Mouse (Mus musculus) liver, postnatal 0 days (tissue): ENCODE data around the gene Nkx1-2. TPM values are rescaled to one million over a fixed set of nuclear protein-coding genes. Genes with fewer than 3 reads are reported as not detected.
A peak's percentile ranks its signal among the peaks of the same experiment; 100 is the strongest.

Source experiments
- ATAC-seq: fragments of 200-750 bp; cut with Nextera tagmentation; 2 replicates; pipeline ENCODE4 v1.8.0; 2017; ENCODE audit warnings: mild to moderate bottlenecking, moderate library complexity
- DNase-seq: peaks from one replicate; pipeline ENCODE4 v3.0.0-alpha.2; 2016
- H3K27ac ChIP-seq: fragments of 300-500 bp; sonication (generic); 2 replicates; pipeline ENCODE4 v1.5.1; 2014; ENCODE audit warnings: antibody characterized with exemption, moderate library complexity, mild to moderate bottlenecking, low read depth
- H3K27me3 ChIP-seq: fragments of 300-500 bp; sonication (generic); 2 replicates; pipeline ENCODE4 v1.6.1; 2014; ENCODE audit warnings: low read length, control low read depth, mixed read lengths; ENCODE audit not compliant: insufficient read depth
- H3K36me3 ChIP-seq: fragments of 300-500 bp; sonication (generic); replicated peaks from 2 replicates; pipeline ENCODE4 v1.6.1; 2014; ENCODE audit warnings: mild to moderate bottlenecking, control low read depth, low read length, moderate library complexity, mixed read lengths; ENCODE audit not compliant: insufficient read depth
- H3K4me1 ChIP-seq: fragments of 300-500 bp; sonication (generic); 2 replicates; pipeline ENCODE4 v1.6.1; 2014; ENCODE audit warnings: antibody characterized with exemption, mild to moderate bottlenecking, control low read depth; ENCODE audit not compliant: insufficient read depth
- H3K4me2 ChIP-seq: fragments of 300-500 bp; sonication (generic); 2 replicates; pipeline ENCODE4 v1.6.1; 2014; ENCODE audit warnings: low read depth, mild to moderate bottlenecking, low read length, moderate library complexity, mixed read lengths
- H3K4me3 ChIP-seq: fragments of 300-500 bp; sonication (generic); 2 replicates; pipeline ENCODE4 v1.5.1; 2014; ENCODE audit warnings: low read depth, low read length
- H3K9ac ChIP-seq: fragments of 300-500 bp; sonication (generic); replicated peaks from 2 replicates; pipeline ENCODE4 v1.6.1; 2014; ENCODE audit warnings: mild to moderate bottlenecking, moderate library complexity
- H3K9me3 ChIP-seq: fragments of 300-500 bp; sonication (generic); 2 replicates; pipeline ENCODE4 v1.6.1; 2016; ENCODE audit warnings: mild to moderate bottlenecking, control low read depth, low read length, mixed read lengths
- CTCF ChIP-seq: sonication (generic); IDR thresholded peaks from 2 replicates; pipeline ENCODE4 v1.5.1; 2016; ENCODE audit warnings: antibody characterized with exemption, low read depth
- EP300 ChIP-seq: IDR thresholded peaks from 2 replicates; pipeline ENCODE4 v1.6.1; 2016; ENCODE audit warnings: antibody characterized with exemption, low read depth, mild to moderate bottlenecking
- WGBS: fragments of 180-500 bp; shearing (Covaris S2); extraction: QIAGEN DNeasy Blood & Tissue Kit; methylation state at CpG from one replicate; pipeline ENCODE4 v1.1.7; 2014; ENCODE audit not compliant: insufficient replicate concordance; 5-methylcytosine and 5-hydroxymethylcytosine counted together
- polyA plus RNA-seq: library from polyadenylated mRNA; unstranded; fragments of >200 nt; fragmentation: Nextera tagmentation; extraction: Ambion mirVana; gene quantifications from 2 replicates; pipeline ENCODE4 v1.2.1, GENCODE M21; 2015

Gene Nkx1-2
- polyA plus RNA-seq, 1 experiment from 2014 or later, result not detected

- no peak for ATAC-seq
- TF ChIP-seq EP300 (no peak), CTCF (no peak)
- no peak overlapping the region for H3K27ac ChIP-seq
- WGBS, result 92% methylated on average over 4 of the region's 4 CpGs
- H3K9me3 ChIP-seq, result no peaks in the 10 kb centered on the region
- no peak for DNase-seq
- peaks cover 9% of the 10 kb centered on the region for H3K4me1 ChIP-seq
- no peaks in the 10 kb centered on the region for H3K36me3 ChIP-seq
- no peak overlapping the region for H3K4me2 ChIP-seq
- no peak overlapping the region for H3K9ac ChIP-seq
- H3K27me3 ChIP-seq, result peaks cover 32% of the 10 kb centered on the region
- no peak overlapping the region for H3K4me3 ChIP-seq
Observed at GRCm38 (mm10) chr7:132608316-132609020, 9.0 kb upstream of the Nkx1-2 start.

DNA sequence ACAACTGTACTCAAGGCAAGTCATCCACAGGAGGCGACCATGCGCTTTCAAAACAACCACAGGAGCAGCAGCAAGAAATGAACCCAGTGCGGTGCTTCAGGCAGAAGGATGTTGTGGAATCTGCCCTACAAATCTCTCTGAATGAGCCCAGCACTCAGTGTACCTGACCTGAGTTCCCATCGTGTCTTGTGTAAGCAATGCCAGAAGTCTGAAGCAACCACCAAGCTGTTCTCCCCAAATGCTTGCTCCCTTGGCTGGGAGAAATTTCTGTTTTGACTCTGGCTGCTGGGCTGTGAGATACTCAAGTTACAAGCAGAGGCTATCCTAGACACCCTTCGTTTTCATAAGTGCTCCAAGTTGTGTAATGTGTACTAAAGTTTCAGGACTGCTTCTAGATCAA lies 6.3 kb upstream of the Nkx1-2 start:
- no peak overlapping the region for H3K9ac ChIP-seq
- H3K4me3 ChIP-seq, result no peak overlapping the region
- no peaks in the 10 kb centered on the region for H3K36me3 ChIP-seq
- H3K4me2 ChIP-seq, result no peak overlapping the region
- peaks cover 59% of the 10 kb centered on the region for H3K27me3 ChIP-seq
- H3K9me3 ChIP-seq, result no peaks in the 10 kb centered on the region
- ATAC-seq (no peak), DNase-seq (no peak)
- 48% methylated on average over 5 of the region's 5 CpGs for WGBS
- peaks cover 6% of the 10 kb centered on the region for H3K4me1 ChIP-seq
- H3K27ac ChIP-seq, result no peak overlapping the region
- TF ChIP-seq EP300, result no peak
- no peak for TF ChIP-seq CTCF

- Histone ChIP-seq H3K27ac (no peak overlapping the region), H3K9me3 (no peaks in the 10 kb centered on the region), H3K4me1 (no peaks in the 10 kb centered on the region), H3K27me3 (peaks cover 69% of the 10 kb centered on the region), H3K9ac (no peak overlapping the region), H3K4me3 (no peak overlapping the region), H3K36me3 (no peaks in the 10 kb centered on the region), H3K4me2 (no peak overlapping the region)
- DNase-seq, result no peak
- ATAC-seq, result no peak
- TF ChIP-seq EP300 (no peak), CTCF (no peak)
- 78% methylated on average over 4 of the region's 4 CpGs for WGBS
Observed at GRCm38 (mm10) chr7:132604720-132605119, 5.3 kb upstream of the Nkx1-2 start.

DNA sequence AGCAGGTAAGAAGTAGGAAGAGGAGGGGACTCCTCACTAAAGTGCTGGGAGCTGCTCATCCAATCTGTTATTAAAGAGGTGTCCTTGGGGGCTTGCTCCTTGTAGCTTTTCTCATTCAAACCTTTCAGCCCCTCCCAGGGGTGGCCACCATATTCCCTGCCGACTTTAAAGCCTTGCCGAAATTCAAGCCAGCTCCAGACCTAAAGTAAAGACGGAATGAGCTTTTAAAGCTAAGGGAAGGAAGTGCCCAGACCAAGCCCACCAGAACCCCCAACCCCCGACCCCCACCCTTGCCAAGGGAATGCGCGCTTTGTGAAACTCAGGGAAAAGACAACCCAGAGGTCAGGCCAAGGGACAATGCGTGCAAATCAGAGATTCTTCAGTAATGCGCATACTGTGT lies 1.5 kb upstream of the Nkx1-2 start:
- peaks cover 93% of the 10 kb centered on the region for H3K27me3 ChIP-seq
- WGBS, result 17% methylated on average over 8 of the region's 8 CpGs

GRCm38 (mm10) chr7:132600026-132600425 lies 589 bp upstream of the Nkx1-2 start:
- no peak for TF ChIP-seq EP300
- TF ChIP-seq CTCF, result no peak
- H3K4me2 ChIP-seq, result no peak overlapping the region
- WGBS, result 3% methylated on average over 9 of the region's 9 CpGs
- no peak for DNase-seq
- H3K4me1 ChIP-seq, result peaks cover 11% of the 10 kb centered on the region; the same call in 1 of the 2 replicates
- peaks cover 90% of the 10 kb centered on the region for H3K27me3 ChIP-seq
- no peak overlapping the region for H3K9ac ChIP-seq
- H3K27ac ChIP-seq, result no peak overlapping the region
- no peak for ATAC-seq
- H3K4me3 ChIP-seq, result peak overlapping the region; percentile 22; the same call in 1 of the 2 replicates
- H3K9me3 ChIP-seq, result no peaks in the 10 kb centered on the region
- H3K36me3 ChIP-seq, result no peaks in the 10 kb centered on the region

More for the DNA sequence above, 1.5 kb upstream of the Nkx1-2 start:
- peaks cover 11% of the 10 kb centered on the region; the same call in 1 of the 2 replicates for H3K4me1 ChIP-seq
- DNase-seq (no peak), ATAC-seq (no peak)
- no peak overlapping the region for H3K27ac ChIP-seq
- H3K4me2 ChIP-seq, result no peak overlapping the region
- H3K36me3 ChIP-seq, result no peaks in the 10 kb centered on the region
- H3K4me3 ChIP-seq, result no peak overlapping the region
- H3K9ac ChIP-seq, result no peak overlapping the region
- no peak for TF ChIP-seq CTCF
- no peak for TF ChIP-seq EP300
- no peaks in the 10 kb centered on the region for H3K9me3 ChIP-seq

DNA sequence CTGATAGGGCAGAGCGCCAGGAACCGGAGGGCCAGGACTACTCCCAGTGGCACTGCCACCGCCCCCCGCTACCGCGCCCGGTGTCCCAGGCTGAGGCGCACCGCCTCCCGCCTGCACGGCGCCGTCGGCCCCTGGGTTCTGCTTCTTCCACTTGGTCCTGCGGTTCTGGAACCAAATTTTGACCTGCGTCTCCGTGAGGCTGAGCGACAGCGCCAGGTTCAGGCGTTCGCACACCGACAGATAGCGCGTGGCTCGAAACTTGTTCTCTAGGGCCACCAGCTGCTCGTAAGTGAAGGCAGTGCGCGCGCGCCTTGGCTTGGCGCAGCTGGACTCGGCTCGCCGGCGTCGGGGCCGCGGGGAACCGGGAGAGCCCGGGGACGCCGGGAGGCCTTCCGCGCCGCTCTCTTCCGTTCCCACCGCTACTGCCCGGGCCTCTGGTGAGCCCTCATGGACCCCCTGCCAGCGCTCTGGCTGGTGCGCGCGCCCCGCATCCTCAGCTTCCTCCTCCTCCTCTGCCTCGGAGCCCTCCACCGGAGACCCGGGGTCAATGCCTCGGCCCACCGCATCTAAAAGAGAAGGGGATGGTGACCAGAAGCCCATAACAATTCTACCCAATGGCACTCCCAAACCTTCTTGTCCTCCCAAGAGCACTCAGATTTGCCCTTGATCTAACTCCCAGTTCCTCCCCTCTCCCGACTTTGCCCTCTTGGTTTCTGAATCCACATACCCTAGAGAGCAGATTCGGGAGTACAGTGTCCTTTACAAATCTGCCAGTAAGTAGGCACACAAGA lies 2.0 kb downstream of the Nkx1-2 start:
- peaks cover 11% of the 10 kb centered on the region; the same call in 1 of the 2 replicates for H3K4me1 ChIP-seq
- no peaks in the 10 kb centered on the region for H3K36me3 ChIP-seq
- H3K4me2 ChIP-seq, result peak overlapping the region; percentile 68
- WGBS, result under 1% methylated on average over 48 of the region's 60 CpGs
- no peaks in the 10 kb centered on the region for H3K9me3 ChIP-seq
- peak overlapping the region; percentile 34 for H3K4me3 ChIP-seq
- no peak overlapping the region for H3K9ac ChIP-seq
- DNase-seq (peak; percentile 33), ATAC-seq (peak; percentile 41; the same call in 1 of the 2 replicates)
- H3K27me3 ChIP-seq, result peaks cover 71% of the 10 kb centered on the region
- TF ChIP-seq EP300, result no peak
- H3K27ac ChIP-seq, result no peak overlapping the region
